Mouse (Mus musculus) retina, postnatal 1 day (tissue): Measurements from ENCODE around the gene Adamts3.

Experiments
- DNase-seq: peaks from one replicate; pipeline ENCODE4 v3.0.0-alpha.2; 2012

Gene Adamts3

DNA sequence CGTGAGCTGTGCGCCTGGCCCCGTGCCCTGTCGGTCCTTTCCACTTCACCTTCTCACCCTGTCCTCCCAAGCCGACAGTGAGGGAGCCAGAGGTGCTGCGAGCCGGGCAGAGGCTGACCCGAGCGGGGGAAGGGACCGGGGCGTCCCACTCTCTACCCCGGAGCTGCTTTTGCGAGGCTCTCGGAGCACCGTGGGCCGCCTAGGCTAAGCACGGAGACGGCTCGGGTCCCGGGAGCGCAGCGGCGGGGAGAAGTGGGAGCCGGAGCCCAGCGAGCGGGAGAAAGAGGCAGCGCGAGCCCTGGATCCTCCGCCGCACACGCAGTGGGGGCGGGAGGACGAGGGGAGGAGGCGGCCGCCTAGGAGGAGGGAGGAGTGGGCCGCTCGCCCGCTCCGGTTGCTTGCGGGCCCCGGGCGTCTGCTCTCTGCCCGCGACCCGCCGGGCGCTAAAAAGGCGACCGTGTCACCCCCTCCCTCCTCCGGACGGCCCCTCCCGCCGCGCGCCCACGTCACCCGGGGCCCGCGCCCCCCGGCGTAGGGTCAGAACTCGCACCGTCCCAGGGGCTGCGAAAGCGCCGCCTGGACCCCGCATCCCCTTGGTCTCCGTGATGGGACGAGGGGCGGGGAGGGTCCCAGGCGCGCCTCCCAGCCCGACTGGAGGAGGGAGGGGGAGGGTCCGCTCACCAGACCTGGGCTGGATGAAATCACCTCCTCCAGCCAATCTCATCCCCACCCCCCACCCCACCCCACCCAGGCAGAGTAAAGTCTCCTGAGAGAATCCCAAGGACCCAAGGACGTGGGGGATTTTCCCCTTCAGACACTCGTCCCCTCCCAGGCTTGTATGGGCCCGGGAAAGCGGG lies at the start of gene Adamts3:
Gene Adamts3, minus strand, starts transcription at position 284 of the 857 bp plus-strand sequence.
- DNase-seq = peak; percentile 80

DNA sequence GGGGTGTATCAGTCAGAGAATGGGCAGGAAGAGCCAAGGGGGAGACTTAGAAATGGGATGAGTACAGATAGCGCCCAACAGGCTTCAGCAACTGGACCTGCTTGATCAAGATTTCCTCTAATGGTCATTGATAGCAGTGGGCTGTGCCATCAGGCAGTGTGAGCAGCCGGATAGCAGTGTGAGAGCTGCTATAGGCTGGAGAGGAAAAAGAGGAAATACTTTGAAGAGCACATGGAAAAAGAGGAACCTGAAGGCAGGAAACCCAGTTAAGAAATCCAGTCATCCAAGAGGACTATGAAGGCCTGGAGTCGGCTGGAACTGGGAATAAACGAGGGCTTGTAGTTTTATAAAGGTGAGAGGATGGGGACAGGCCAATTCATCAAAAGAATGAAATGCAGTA lies 48.4 kb upstream of the Adamts3 start:
- no peak for DNase-seq

DNA sequence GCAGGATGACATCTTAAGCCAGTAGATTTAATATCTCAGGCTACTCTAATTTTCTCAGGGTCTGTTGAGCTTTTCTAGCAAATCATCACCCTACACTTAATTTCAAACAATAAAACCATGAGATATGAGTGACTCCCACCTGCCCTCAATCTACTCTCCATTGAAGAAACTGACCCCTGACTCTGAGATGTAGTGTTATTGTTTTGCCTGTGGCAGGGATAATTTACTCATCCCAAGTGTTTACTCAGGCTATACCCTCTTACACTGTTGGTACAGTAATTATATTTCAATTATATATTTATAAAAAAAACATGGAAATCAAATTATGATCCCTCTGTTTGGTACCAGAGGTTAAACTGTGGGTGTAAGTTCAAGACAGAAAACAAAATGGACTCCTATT lies 29.2 kb upstream of the Adamts3 start:
- no peak for DNase-seq

DNA sequence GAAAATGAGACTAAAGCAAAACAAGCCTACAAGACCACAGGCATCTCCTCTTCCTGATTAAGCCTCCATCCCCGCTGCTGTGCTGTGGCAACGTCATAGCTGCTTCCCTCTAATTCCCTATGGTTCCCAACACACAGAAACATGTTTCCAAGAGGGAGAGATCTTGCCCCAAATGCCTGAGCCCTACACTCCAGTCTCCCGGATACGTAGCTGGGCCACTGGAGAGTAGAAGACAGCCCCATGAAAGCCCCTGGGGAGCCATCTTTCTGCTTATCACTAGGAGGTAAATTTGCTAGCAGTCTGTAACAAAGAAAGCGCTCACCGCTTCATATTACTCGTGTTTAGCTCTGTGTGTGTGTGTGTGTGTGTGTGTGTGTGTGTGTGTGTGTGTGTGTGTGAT lies 28.8 kb upstream of the Adamts3 start:
- no peak for DNase-seq

DNA sequence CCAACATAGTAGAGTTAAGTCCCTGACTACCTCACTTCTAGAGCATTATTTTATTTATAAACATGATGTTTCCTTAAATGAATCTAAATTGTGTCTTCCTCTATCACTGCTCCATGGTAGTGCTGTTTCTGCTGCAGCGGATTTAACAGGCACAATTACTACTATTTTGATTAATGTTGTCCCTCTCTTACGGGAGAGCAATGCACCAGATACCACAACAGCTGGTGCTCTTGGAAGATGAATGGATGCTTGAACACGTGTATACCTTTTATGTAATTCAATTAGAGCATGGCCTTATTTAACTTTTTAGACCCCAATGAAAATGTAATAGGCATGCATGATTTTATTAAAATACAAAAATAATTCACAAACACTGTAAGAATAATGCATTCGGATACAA lies 28.4 kb upstream of the Adamts3 start:
- no peak for DNase-seq

DNA sequence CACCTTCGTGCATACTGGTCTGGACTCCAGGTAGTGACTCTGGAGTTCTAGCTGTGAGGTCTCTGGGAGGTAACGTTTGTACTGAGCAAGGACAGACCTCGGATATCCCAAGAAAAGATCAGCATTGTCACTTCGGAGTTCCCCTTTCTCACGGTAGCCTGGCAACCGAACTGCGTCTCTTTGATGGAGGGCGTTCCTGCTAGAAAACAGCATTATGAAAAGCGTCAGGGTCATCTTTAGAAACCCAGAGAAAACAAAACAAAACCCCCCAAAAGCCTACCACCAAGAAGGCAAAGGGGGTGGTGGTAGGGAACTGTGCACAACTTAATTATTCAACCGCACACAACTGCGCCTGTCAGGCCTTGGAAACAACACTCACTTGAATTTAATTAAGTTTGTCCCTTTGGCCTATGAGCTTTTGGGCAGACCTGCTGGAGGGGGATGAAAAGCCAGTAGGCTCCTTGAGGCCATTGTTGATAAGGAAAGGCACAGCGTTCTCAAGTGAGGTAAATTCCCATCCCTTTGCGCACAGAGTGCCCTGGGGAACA lies 23.8 kb upstream of the Adamts3 start:
- no peak for DNase-seq

DNA sequence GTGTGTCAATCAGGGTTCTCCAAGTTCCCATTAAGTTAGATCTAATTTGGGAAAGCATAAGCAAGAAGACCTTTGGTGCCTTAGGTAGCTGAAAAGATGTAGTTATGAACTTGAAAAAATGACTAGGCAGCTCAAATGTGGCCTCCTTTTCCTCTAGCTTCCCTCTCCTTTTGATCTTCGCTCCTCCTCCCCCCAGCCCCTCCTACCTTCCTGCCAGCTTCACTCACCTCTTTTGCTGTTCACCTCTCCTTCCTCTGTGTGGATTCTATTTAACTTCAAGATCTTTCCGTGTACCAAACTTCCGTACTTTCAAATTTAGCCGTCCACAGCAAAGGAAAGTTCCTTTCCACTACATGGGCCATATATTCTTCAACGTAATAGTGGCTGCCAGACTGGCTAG lies 17.9 kb upstream of the Adamts3 start:
- DNase-seq = no peak

DNA sequence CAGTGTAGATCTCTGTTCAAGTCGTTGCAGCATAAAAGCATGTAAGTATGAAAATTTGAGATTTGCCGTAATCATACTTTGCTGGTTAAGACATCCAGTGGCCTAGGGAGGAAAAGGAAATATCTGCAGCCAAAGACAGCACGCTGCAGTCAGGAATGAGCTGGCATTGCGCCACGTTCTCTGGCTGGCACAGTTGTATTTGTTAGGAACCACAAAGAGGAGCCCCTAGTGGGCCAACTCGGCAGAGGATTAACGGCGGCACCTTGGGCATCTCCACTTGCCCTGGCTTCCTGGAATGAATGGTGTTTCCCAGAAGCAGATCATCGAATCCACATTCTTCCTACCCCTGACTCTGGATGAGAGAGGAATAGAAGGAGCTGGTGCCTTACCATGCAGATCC lies 14.4 kb upstream of the Adamts3 start:
- peak; percentile 24 for DNase-seq

DNA sequence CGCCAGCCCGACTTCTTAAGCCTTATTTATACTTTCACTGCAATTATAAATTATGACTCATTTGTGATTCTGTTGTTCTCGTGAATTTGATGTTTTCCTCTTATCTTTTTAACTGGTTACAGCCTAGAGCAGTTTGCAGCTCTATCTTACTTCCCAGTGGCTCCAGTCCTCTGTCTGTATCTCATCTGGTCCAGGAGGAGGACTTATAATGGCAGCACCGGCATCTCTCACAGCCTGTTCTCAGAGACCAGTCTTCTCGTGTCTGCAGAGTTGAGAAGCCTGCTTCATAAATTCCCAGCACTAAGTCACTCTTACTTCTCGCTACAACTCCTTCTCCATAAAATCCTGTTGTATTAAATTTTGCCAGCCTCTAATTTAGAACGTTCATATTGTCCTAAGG lies 12.4 kb upstream of the Adamts3 start:
- DNase-seq = no peak

DNA sequence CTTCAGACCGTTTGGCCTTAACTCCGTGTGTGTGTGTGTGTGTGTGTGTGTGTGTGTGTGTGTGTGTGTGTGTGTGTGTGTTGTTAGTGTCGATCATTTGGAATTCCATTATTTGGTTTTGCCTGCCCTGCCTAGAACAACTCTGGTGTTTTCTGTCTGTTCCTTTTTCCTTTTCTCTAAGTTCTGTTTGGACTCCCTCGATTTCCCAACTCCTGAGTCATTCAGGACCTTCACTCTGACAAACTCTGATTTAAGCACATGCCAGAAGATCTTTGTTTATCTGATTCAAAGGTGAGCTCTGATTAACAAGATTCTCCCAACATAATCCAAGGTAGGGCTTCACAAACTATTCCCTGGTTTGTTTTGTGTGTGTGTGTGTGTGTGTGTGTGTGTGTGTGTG lies 1.9 kb upstream of the Adamts3 start:
- DNase-seq = no peak

DNA sequence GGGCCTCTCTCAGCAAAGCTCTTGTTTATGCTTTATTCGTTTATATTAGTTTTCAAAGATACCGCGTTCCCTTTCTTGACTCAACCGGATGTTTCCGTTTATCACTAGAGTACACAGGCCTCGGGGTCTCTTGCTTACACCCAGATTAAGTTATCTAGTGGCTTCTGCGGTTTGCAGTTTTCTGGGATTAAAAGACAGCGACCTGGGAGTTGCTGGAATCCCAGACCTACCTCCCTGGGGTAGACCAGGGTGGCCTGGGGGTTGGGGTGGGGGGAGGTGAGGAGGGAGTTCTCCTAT lies 722 bp upstream of the Adamts3 start:
- no peak for DNase-seq

DNA sequence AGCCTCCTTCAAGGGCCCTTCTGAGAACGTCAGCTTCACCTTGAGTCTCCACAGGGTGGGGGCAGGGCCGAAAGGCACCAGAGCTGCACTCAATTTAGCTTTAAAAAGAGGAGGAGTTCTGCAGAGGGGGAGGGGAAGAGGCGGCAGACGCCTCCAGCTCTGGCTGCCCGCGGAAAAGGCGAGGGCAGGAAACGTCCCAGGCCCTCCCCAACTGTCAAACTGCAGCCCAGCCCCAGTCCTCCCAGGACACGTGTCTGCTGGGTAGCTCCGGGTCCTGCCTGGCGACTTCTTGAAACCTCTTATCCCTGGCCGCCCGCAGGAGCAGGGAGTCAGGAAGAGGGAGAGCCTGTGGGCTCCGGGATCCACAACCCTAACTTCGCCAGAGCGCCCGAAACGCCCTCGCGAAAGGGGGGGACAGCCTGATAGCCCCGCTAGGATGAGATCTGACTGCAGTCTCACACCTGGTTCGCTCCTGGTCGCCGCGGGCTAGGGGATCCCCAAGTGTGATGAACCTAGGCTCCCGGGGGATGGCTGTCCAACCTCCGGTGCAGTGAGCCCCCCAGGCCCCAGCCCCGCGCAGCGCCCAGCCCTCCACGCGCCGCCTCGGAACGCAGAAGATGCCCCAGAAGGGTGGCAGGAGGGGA lies 921 bp downstream of the Adamts3 start:
- peak; percentile 57 for DNase-seq

DNA sequence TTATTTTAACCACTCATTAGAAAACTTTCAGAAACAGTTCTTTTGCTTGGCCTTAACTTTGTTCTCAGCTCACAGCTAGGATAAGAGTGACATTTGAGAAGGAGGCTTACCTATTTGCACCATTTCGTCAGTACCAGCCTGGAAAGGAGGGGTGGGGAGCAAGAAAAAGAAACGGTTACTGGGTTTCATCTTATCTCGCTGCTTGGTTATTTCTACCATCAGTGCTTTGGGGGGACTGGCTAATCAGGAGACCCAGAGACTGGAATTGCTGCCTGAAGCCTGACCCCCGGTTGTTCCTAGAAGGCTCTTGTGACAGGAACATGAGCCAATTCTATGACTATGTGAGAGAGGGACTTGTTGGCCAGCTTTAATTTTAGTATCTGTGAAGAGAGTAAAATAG lies 1.7 kb downstream of the Adamts3 start:
- no peak for DNase-seq

DNA sequence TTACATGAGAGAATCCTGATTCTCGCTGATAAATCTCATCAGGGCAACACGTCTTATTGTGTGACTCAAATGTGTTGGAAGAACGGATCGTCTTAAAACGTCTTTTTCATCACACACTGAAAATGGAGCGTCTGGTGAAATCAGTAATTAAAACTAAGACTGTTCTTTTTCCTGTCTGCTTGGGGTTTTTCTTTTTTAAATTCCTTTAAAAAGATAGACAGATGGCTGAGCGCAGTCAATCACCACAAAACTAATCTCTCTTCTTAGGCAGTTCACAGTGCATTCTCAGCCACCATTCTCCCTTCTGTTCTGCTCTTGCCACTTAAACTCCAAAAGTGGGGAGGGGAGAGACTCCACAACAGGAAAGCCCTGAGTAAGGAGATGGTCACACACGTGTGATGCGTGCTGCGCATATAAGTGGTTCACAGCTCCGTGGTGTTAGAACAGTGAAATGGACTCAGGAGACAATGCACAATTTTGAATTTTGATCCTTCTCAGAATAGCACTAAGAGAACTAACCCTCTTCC lies 4.2 kb downstream of the Adamts3 start:
- DNase-seq = no peak

DNA sequence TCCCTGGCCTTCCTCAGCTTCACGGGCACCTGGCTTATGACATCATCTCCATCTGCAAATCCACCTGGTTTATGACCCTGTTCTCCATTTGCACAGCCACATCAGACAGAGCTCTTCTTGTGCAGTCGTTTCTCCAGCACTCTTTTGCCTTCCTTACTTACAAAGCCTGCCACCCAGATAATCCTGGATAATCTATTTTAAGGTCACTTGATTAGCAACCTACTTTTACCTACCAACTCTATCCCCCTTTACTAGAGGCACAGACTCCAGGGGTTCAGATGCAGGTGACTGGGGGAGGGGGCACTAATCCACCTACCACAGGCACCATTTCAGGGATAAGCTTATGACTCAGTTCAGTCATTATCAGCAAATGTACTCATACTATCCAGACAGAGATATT lies 10.5 kb downstream of the Adamts3 start:
- DNase-seq = peak; percentile 59

DNA sequence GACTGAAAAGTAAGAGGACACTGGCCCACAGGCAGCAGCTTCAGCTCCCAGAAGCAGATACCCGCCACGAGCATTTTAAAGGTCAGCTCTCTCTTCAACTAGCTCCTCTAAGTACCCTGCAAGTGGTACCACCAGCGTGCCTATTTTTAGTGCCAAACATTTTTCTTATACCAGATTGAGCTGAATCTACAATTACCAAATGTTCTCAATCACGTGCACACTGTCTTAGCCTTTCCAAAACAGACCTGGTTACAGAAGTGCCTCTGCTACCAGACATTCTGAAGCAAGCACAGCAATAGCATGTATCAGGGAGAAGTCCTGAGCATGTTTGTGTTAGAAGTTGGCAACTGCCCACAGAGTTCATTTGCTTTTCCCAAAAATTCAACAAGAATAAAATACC lies 23.5 kb downstream of the Adamts3 start:
- no peak for DNase-seq

DNA sequence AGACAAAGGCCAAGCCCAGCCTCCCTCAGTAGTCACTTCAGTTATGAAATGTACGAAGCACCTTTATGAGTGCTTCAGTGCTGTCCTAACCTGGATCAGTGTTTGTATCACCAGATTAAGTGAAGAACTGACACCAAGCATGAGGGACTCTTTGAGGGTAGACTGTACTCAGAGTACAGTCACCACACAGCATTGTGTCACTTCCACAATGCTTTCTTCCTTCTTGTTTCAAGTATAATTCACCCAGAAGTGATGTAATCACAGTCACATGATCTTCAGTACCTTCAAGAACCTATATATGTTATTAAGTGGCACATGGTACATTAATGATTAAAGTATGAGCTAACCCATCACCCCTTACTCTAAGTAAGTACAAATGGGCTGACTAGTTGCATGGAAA lies 24.3 kb downstream of the Adamts3 start:
- DNase-seq = no peak

DNA sequence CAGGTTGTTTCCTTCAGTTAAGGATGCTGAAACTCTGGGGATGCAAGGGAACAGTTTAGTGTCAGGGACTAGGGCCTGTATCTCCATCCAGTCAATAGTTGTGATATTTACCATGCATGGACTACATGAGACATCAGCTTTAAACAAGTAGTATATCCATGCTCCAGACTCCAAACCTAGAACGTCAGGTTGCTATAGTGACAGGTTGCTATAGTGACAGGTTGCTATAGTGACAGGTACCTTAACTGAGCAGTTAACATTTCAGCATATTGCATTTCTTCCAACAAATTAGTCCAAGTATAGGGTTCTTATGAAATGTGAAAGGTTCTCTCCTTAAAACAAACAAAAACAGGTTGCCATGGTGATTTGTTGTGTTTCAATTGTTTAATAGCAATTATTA lies 36.6 kb downstream of the Adamts3 start:
- DNase-seq = no peak

DNA sequence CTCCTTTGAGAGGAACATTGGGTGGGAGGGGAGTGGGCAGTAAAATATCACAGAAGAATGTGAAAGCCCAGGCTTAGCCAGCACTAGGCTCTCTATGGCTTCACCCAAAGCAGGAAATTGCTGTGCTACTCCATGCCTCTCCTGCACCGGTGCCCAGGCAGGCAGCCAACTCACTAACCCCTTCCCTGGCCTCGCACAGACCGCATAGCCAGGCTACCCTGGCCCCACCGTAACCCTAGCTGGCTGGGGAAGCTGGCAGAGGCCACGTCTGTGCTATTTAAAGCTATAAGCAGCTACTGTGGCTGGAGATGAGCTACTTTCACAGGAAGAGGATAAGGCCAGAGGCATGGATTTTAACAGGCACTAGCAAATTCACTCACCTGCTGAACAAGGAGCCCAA lies 38.8 kb downstream of the Adamts3 start:
- peak; percentile 32 for DNase-seq

DNA sequence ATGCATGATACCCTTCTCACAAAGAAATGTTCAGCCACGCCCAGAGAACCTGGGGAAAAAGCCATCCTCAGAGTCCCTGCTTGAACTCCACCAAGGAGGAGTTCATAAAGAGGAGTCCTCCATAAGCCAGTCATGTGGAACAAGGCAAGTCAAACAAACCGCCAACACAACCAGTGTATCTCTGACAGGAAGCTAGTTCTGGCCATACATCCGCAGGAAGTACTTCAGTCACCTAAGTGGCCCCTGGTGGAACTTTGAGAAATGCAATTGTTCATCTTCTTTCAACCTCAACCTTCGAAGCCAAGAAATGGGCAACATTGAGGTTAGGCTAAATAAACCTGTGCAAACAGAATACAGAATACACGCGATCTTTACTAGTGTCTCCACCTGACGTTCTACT lies 39.7 kb downstream of the Adamts3 start:
- no peak for DNase-seq

DNA sequence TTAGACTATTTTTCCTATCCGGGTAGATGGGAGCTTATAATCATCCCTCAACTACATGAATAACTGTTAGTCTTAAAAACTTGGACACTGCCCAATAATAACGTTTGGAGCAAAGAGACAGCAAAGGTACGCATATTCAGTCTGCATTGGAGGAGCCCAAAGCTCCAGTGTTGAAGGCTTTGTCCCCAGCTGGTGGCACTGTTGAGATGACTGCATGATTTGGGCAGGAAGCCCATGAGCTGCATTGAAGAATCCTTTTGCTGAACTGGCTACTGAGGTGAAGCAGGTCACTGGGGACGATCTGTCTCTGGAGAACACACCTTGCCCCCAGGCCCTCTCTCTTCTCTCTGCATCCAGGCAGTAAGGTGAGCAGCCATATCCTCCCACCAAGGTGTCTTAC lies 43.5 kb downstream of the Adamts3 start:
- peak; percentile 5 for DNase-seq

DNA sequence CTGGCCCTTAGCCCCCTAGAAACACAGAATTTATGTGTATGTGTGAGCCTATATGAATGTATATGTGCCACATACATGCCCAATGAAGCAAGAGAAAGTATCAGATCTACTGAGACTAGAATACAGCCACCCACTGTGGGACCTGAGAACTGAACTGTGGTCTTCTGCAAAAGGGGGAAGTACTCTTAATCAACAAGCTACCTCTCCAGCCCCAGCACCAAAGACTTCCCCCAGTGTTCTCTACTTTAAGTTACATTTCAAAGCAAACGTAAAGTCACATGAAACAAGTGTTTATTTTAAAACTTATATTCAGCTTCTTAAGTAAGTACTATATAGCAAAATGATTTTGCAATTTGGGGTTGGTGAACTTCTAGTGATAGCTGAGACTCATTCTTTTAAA lies 62.0 kb downstream of the Adamts3 start:
- DNase-seq = no peak

DNA sequence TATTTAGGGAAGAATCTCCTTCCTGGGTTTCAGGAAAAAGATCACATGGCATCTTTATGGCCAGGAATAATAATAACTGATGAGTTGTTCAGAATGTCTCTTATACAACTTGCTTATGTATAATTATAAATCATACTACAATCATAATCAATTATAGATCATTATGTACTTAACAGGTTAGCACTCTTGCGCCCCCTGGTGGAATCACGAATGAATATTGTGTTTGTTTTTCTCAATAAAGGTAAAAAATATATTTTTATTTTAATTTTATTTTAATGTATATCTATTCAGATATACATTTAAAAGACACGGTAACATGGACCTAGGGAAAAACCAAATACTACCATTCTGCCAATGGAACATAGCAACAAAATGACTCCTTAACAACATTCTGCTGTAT lies 63.6 kb downstream of the Adamts3 start:
- DNase-seq = peak; percentile 47

DNA sequence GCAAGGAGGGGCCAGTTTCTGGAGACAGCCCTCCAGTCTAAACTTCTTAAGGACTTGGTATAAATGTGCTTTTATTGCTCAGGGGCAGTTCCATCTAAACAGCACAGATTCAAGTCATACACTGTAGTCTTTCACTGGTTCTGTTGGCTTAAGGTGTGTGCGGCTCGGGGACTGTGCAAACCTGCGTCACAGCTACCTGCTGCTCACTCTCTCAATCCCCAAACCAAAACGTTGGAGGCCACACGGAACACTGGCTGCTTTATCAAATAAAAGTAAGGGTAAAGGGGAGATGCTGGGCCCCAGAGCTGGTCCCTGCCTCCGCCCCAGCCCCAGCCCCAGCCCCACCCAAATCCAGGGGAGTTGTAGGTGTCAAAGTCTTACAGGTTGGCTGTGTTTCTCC lies 66.5 kb downstream of the Adamts3 start:
- DNase-seq = no peak
